Mouse (Mus musculus) heart, postnatal 10 days (tissue): ENCODE data around the gene Slc37a2. TPM values are rescaled to one million over a fixed set of nuclear protein-coding genes. Genes with fewer than 3 reads are reported as not detected.

Source experiments
- DNase-seq, 2 experiments: peaks; one replicate each; pipeline ENCODE4 v3.0.0; 2021
- intact Hi-C: fragments of 180-260 bp; cut with DNase I; formaldehyde crosslinking; loops from one replicate; pipeline ENCODE4 v1.15.1; 2025
- total RNA-seq, 2 experiments: library from RNA; stranded (reverse); gene quantifications; 2 replicates each; pipeline ENCODE4 v1.2.3; 2021

The Slc37a2 gene
- total RNA-seq, 2 experiments from 2014 or later = 1.4 to 2.1 TPM

DNA sequence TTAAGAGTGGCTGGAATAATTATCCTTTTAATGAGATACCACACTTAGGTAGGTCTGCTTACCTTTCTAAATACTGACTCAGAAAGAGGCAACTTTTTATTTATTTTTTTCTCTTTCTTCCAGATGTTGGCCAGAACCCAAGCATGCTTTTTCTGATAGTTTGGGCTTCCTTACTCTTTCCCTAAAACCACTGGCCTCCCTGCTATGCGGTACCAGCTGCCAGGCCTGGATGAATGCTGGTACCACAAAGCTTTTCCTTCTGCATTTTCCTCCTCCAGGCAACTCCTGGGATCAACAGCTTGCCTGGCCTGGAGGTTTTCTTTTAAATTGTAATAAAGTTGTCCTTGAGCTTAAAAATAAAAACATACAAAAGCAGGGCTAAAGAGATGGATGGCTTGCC is 30.0 kb downstream of the Slc37a2 start:
- intact Hi-C loops = no loop called here
- no peak for DNase-seq

DNA sequence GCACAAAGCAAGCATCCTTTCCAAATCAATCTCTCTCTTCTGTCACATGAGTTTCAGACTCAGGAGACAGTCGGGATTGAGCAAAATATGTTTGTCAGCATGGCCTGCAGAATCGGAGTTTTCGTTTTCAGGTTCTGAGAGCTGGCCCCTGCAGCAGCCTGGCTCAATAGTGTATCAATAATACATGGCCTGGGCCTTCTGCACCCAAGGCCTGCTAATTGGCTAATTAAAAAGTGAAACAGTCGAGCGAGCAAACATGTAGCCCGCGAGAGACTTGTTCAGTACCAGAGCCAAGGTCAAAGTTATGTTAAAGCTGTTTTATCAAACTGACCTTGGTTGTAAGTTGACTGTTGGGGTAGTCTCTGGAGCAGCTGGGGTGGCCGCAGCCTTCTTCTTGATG is 34.8 kb downstream of the Slc37a2 start:
- DNase-seq = no peak
- intact Hi-C loops = no loop called here

GRCm38 (mm10) chr9:37214327-37215060 is 41.0 kb downstream of the Slc37a2 start:
- no peak for DNase-seq
- intact Hi-C loops = no loop called here

GRCm38 (mm10) chr9:37213060-37213738 is 42.3 kb downstream of the Slc37a2 start:
- intact Hi-C loops = no loop called here
- DNase-seq = no peak

DNA sequence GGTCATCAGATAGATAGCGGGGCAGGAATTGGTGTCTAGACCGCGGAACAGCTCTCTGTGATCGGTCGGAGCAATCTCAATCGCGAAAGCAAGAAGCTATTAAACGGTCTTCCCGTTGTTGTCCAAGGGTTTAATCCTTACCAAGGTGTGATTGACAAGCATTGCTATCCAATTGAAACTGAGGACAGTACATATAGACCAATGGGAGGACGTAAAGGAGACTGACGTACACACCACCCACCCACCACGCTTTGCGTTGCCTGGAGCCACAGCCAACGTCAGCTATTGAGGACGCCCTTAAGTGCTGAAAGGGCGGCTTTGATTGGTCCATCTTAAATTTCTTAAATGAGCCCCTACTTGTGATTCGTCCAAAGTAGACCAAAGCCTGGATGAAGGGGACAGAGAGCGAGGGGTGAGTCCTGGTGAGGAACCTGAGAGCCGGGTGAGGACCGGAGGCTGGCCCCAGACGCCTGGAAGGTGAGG is 47.6 kb downstream of the Slc37a2 start, which contains the start of gene Tmem218:
TSS of gene Tmem218 (plus strand) at position 295 of the 483 bp plus-strand sequence.
- intact Hi-C loops = no loop called here
- DNase-seq = peak; percentile 96 to 97

GRCm38 (mm10) chr9:37203884-37204283 is 51.7 kb downstream of the Slc37a2 start:
- DNase-seq = no peak
- intact Hi-C loops = no loop called here

- no peak for DNase-seq
- intact Hi-C loops = no loop called here
Measured at GRCm38 (mm10) chr9:37200414-37200813, 55.1 kb downstream of the Slc37a2 start.

GRCm38 (mm10) chr9:37197067-37197466 is 58.5 kb downstream of the Slc37a2 start:
- intact Hi-C loops = no loop called here
- no peak for DNase-seq

DNA sequence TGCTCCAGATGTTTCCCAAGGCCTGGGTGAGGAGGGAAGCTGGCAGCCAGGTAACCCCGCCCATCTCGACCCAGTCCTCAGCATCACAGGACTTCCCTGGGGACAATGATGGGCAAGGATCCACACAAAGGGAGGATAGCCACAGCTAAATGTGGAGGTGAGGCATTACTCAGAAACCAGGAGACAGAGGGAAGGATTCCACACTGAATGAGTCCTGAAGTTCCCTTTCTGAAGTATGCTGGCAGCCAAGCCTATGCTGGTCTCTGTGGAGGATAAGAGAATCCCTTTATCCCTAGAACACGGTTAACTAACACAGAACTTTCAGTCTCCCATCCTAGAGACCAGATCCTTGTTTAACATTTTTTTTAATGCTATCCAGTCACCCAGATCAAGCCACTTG is 67.5 kb downstream of the Slc37a2 start:
- intact Hi-C loops = no loop called here
- no peak for DNase-seq

- intact Hi-C loops = no loop called here
- DNase-seq = no peak
Measured at GRCm38 (mm10) chr9:37187407-37187806, 68.1 kb downstream of the Slc37a2 start.

DNA sequence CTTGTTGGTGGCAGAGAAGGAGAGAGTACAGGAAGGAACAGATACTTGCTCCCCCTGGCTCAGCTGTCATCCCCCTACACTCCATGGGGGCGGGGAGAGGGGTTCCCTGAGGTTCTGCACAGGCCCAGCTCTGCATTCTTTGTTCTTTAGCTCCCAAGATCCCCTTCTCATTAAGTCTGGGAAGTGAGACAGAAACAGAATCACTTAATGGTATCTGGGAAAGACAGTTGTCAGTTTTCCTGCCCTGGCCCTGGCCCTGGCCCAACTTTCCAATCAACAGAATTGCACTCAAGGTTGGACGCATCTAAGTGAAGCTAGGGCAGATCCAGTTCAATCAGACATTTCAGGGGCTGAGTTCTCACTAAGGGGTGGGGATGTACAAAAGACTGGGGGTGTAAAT is 72.4 kb downstream of the Slc37a2 start:
- no peak for DNase-seq
- intact Hi-C loops = no loop called here

DNA sequence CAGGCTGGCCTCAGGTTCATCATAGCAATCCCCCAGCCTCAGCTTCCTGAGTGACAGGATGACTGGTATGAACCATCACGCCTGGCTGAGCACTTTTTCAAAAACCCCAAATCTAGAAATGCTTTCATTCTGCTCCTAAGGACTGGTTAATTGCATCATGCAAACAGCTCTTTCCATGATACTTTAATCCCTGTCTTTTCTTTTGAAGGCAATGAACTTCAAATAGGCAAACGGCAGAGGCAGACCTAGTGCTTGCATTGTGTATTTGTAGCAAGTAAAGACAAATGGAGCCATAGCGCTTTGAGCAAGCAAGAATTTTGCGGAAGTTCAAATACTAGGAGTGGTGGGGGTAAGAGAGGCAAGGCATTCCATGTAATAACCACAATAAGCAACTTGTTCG is 73.9 kb downstream of the Slc37a2 start:
- no peak for DNase-seq
- intact Hi-C loops = no loop called here

GRCm38 (mm10) chr9:37179596-37179995 is 75.9 kb downstream of the Slc37a2 start:
- no peak for DNase-seq
- intact Hi-C loops = loop anchor here (5.0 kb wide), 1 partner anchor 148 kb away; no protein-coding TSS in a partner anchor

- intact Hi-C loops = loop anchor here (5.0 kb wide), 1 partner anchor 148 kb away; no protein-coding TSS in a partner anchor
- no peak for DNase-seq
Measured at GRCm38 (mm10) chr9:37178911-37179310, 76.6 kb downstream of the Slc37a2 start.

Other genes with a start within 250 kb of the Slc37a2 start
- gene Pknox2, start 108.3 kb downstream of the Slc37a2 start, total RNA-seq = 1 to 10 TPM; 5.2 to 5.8 TPM
- 1 to 10 TPM; 6.2 to 6.4 TPM for gene Tmem218, start 47.5 kb downstream of the Slc37a2 start, total RNA-seq
- gene Ccdc15, start 92.7 kb upstream of the Slc37a2 start, total RNA-seq = 1 to 10 TPM; 2.3 to 2.9 TPM
- under 1 TPM in 1 of 2 experiments, not detected in 1; 0.24 TPM for gene Hepacam, start 111.6 kb upstream of the Slc37a2 start, total RNA-seq
- gene Robo4, start 146.2 kb upstream of the Slc37a2 start, total RNA-seq = 10 to 100 TPM; 40.9 to 50.6 TPM
- not detected for gene Robo3, start 177.5 kb upstream of the Slc37a2 start, total RNA-seq
- 10 to 100 TPM; 11.7 to 16.4 TPM for gene Msantd2, start 233.6 kb upstream of the Slc37a2 start, total RNA-seq